Mouse (Mus musculus): ENCODE measurements at regions not wholly inside any gene's neighbourhood (a gene's known extent, or its start where the extent isn't known, plus 50 kb on each side); places are given as distances from the start of the nearest gene placed in this dataset.

GRCm38 (mm10) chr13:47952946-47953345 is 308.1 kb upstream of the Id4 start:
- H3K9me3 ChIP-seq (ENCODE audit: low read length): no peaks in the 10 kb centered on the region
- no peak for DNase-seq (ENCODE audit: low spot score)
- H3K9ac ChIP-seq (replicated peaks; ENCODE audit: low read length, poor library complexity, severe bottlenecking): no peak overlapping the region
- H3K27ac ChIP-seq (ENCODE audit: low read depth, low read length): no peak overlapping the region
- peaks cover 15% of the 10 kb centered on the region; the same call in 1 of the 2 replicates for H3K4me1 ChIP-seq (ENCODE audit: insufficient read depth, low read length)
- H3K4me2 ChIP-seq (ENCODE audit: low read depth, low read length, poor library complexity, severe bottlenecking): no peak overlapping the region
- no peak for ATAC-seq (ENCODE audit: low FRiP score)
- H3K36me3 ChIP-seq (ENCODE audit: insufficient read depth, low read length): no peaks in the 10 kb centered on the region
- H3K27me3 ChIP-seq (ENCODE audit: insufficient read depth, low read length): no peaks in the 10 kb centered on the region
- no peak overlapping the region for H3K4me3 ChIP-seq (ENCODE audit: low read depth, low read length)
- no peak for TF ChIP-seq CTCF (IDR thresholded peaks at IDR 0.05)
- 89% methylated on average over 3 of the region's 3 CpGs for WGBS

- DNase-seq (ENCODE audit: low spot score) (no peak), ATAC-seq (ENCODE audit: low FRiP score) (no peak)
- Histone ChIP-seq H3K9me3 (ENCODE audit: low read length) (no peaks in the 10 kb centered on the region), H3K4me1 (ENCODE audit: insufficient read depth, low read length) (peaks cover 11% of the 10 kb centered on the region; the same call in 1 of the 2 replicates), H3K9ac (replicated peaks; ENCODE audit: low read length, poor library complexity, severe bottlenecking) (no peak overlapping the region), H3K4me3 (ENCODE audit: low read depth, low read length) (no peak overlapping the region), H3K4me2 (ENCODE audit: low read depth, low read length, poor library complexity, severe bottlenecking) (no peak overlapping the region), H3K36me3 (ENCODE audit: insufficient read depth, low read length) (no peaks in the 10 kb centered on the region), H3K27ac (ENCODE audit: low read depth, low read length) (no peak overlapping the region), H3K27me3 (ENCODE audit: insufficient read depth, low read length) (no peaks in the 10 kb centered on the region)
- TF ChIP-seq CTCF (IDR thresholded peaks at IDR 0.05): no peak
- WGBS: 57% methylated on average over 7 of the region's 7 CpGs
These were observed 307.3 kb upstream of the Id4 start for GRCm38 (mm10) chr13:47953776-47954175.

GRCm38 (mm10) chr13:47955504-47955903 is 305.5 kb upstream of the Id4 start:
- H3K27me3 ChIP-seq (ENCODE audit: insufficient read depth, low read length): no peaks in the 10 kb centered on the region
- DNase-seq (ENCODE audit: low spot score) (no peak), ATAC-seq (ENCODE audit: low FRiP score) (no peak)
- H3K9me3 ChIP-seq (ENCODE audit: low read length): no peaks in the 10 kb centered on the region
- H3K4me3 ChIP-seq (ENCODE audit: low read depth, low read length): no peak overlapping the region
- no peak overlapping the region for H3K9ac ChIP-seq (replicated peaks; ENCODE audit: low read length, poor library complexity, severe bottlenecking)
- TF ChIP-seq CTCF (IDR thresholded peaks at IDR 0.05): no peak
- no peak overlapping the region for H3K4me2 ChIP-seq (ENCODE audit: low read depth, low read length, poor library complexity, severe bottlenecking)
- no peak overlapping the region for H3K27ac ChIP-seq (ENCODE audit: low read depth, low read length)
- peaks cover 5% of the 10 kb centered on the region; the same call in 1 of the 2 replicates for H3K4me1 ChIP-seq (ENCODE audit: insufficient read depth, low read length)
- WGBS: 62% methylated on average over 10 of the region's 10 CpGs
- H3K36me3 ChIP-seq (ENCODE audit: insufficient read depth, low read length): no peaks in the 10 kb centered on the region

GRCm38 (mm10) chr13:47957662-47958061 is 303.4 kb upstream of the Id4 start:
- Histone ChIP-seq H3K27ac (ENCODE audit: low read depth, low read length) (no peak overlapping the region), H3K27me3 (ENCODE audit: insufficient read depth, low read length) (no peaks in the 10 kb centered on the region), H3K36me3 (ENCODE audit: insufficient read depth, low read length) (no peaks in the 10 kb centered on the region), H3K9me3 (ENCODE audit: low read length) (no peaks in the 10 kb centered on the region), H3K9ac (replicated peaks; ENCODE audit: low read length, poor library complexity, severe bottlenecking) (no peak overlapping the region), H3K4me3 (ENCODE audit: low read depth, low read length) (no peak overlapping the region), H3K4me1 (ENCODE audit: insufficient read depth, low read length) (no peaks in the 10 kb centered on the region; the same call in 1 of the 2 replicates), H3K4me2 (ENCODE audit: low read depth, low read length, poor library complexity, severe bottlenecking) (no peak overlapping the region)
- ATAC-seq (ENCODE audit: low FRiP score) (no peak), DNase-seq (ENCODE audit: low spot score) (no peak)
- TF ChIP-seq CTCF (IDR thresholded peaks at IDR 0.05): no peak; the same call in 1 of the 2 replicates
- 60% methylated on average over 11 of the region's 11 CpGs for WGBS

GRCm38 (mm10) chr13:47974216-47974615 is 286.8 kb upstream of the Id4 start:
- 47% methylated on average over 12 of the region's 12 CpGs for WGBS
- DNase-seq (ENCODE audit: low spot score): no peak
- H3K9me3 ChIP-seq (ENCODE audit: low read length): no peaks in the 10 kb centered on the region
- H3K27me3 ChIP-seq (ENCODE audit: insufficient read depth, low read length): no peaks in the 10 kb centered on the region
- H3K9ac ChIP-seq (replicated peaks; ENCODE audit: low read length, poor library complexity, severe bottlenecking): no peak overlapping the region
- H3K4me1 ChIP-seq (ENCODE audit: insufficient read depth, low read length): no peaks in the 10 kb centered on the region
- TF ChIP-seq CTCF (IDR thresholded peaks at IDR 0.05): no peak
- no peaks in the 10 kb centered on the region for H3K36me3 ChIP-seq (ENCODE audit: insufficient read depth, low read length)
- H3K27ac ChIP-seq (ENCODE audit: low read depth, low read length): no peak overlapping the region
- H3K4me2 ChIP-seq (ENCODE audit: low read depth, low read length, poor library complexity, severe bottlenecking): no peak overlapping the region
- no peak overlapping the region for H3K4me3 ChIP-seq (ENCODE audit: low read depth, low read length)
- ATAC-seq (ENCODE audit: low FRiP score): no peak

GRCm38 (mm10) chr13:47974756-47975515 is 286.1 kb upstream of the Id4 start:
- no peak for DNase-seq (ENCODE audit: low spot score)
- Histone ChIP-seq H3K4me1 (ENCODE audit: insufficient read depth, low read length) (no peaks in the 10 kb centered on the region), H3K4me3 (ENCODE audit: low read depth, low read length) (no peak overlapping the region), H3K36me3 (ENCODE audit: insufficient read depth, low read length) (no peaks in the 10 kb centered on the region), H3K9ac (replicated peaks; ENCODE audit: low read length, poor library complexity, severe bottlenecking) (no peak overlapping the region), H3K27ac (ENCODE audit: low read depth, low read length) (no peak overlapping the region), H3K27me3 (ENCODE audit: insufficient read depth, low read length) (no peaks in the 10 kb centered on the region), H3K9me3 (ENCODE audit: low read length) (no peaks in the 10 kb centered on the region), H3K4me2 (ENCODE audit: low read depth, low read length, poor library complexity, severe bottlenecking) (no peak overlapping the region)
- WGBS: 88% methylated on average over 16 of the region's 16 CpGs
- no peak for ATAC-seq (ENCODE audit: low FRiP score)
- no peak for TF ChIP-seq CTCF (IDR thresholded peaks at IDR 0.05)

All from midbrain, postnatal 0 days (tissue).